Mouse (Mus musculus) cortical plate, adult 2 months (tissue): ENCODE results near the gene Cpeb1.

Source experiments
- CTCF ChIP-seq: fragments of 200-500 bp; IDR thresholded peaks from 2 replicates; pipeline ENCODE4 v1.5.1; 2011; ENCODE audit warnings: mild to moderate bottlenecking, control low read depth, low read length; ENCODE audit not compliant: insufficient read depth; ENCODE audit errors: extremely low read depth
- POLR2A ChIP-seq: fragments of 200-500 bp; IDR thresholded peaks from 2 replicates; pipeline ENCODE4 v1.6.1; 2011; ENCODE audit warnings: mild to moderate bottlenecking, low read length, control low read depth; ENCODE audit not compliant: insufficient read depth; ENCODE audit errors: extremely low read depth

DNA sequence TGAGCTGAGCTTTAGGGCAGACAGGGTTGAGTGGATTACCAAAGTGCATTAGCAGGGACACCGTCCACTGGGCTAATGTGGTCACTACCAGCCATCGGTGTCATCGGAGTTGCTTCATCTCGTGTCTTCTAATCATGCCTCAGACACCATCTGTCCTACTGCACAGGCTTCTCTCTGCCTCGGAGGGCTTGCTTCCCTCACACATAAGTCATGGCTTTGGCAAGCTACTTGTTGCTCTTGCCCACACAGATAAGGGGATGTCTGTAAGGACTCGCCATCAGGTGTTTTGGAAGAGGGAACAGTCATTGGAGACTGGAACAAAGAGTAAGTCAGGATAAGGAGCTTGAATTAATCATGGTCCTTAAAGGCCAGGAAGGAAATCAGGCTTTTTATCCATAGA lies 146.0 kb downstream of the Cpeb1 start:
- no peak for TF ChIP-seq POLR2A
- TF ChIP-seq CTCF: no peak
